Mouse (Mus musculus) ES-Bruce4 (cell line): ENCODE measurements around the gene Itih5. TPM values are rescaled to one million over a fixed set of nuclear protein-coding genes. Genes with fewer than 3 reads are reported as not detected.

ENCODE experiments used
- H3K27ac ChIP-seq: 2 replicates; pipeline ENCODE4 v1.5.1; 2012; ENCODE audit warnings: low read length, inconsistent platforms; ENCODE audit not compliant: insufficient read depth
- H3K27me3 ChIP-seq: 2 replicates; pipeline ENCODE4 v1.6.1; 2012; ENCODE audit warnings: mild to moderate bottlenecking, low read length, inconsistent platforms; ENCODE audit not compliant: control insufficient read depth, poor library complexity, insufficient read depth, severe bottlenecking
- H3K36me3 ChIP-seq: 2 replicates; pipeline ENCODE4 v1.6.1; 2012; ENCODE audit warnings: inconsistent platforms, mild to moderate bottlenecking, low read length, moderate library complexity; ENCODE audit not compliant: control insufficient read depth, poor library complexity, insufficient read depth, severe bottlenecking
- H3K4me1 ChIP-seq: one replicate; pipeline ENCODE4 v1.8.1; 2011; ENCODE audit warnings: low read length; ENCODE audit not compliant: control insufficient read depth, insufficient read depth
- H3K4me3 ChIP-seq: 2 replicates; pipeline ENCODE4 v1.5.1; 2011; ENCODE audit warnings: low read depth, mild to moderate bottlenecking, low read length
- H3K9ac ChIP-seq: 2 replicates; pipeline ENCODE4 v1.6.1; 2012; ENCODE audit warnings: low read depth, mild to moderate bottlenecking, inconsistent platforms; ENCODE audit not compliant: poor library complexity, severe bottlenecking
- H3K9me3 ChIP-seq: replicated peaks from 2 replicates; pipeline ENCODE4 v1.6.1; 2012; ENCODE audit warnings: mild to moderate bottlenecking, low read length, inconsistent platforms; ENCODE audit not compliant: control insufficient read depth, poor library complexity, insufficient read depth, severe bottlenecking
- CTCF ChIP-seq: IDR thresholded peaks from one replicate; pipeline ENCODE4 v1.8.1; 2011; ENCODE audit warnings: low read depth, low read length
- EP300 ChIP-seq: IDR thresholded peaks from 2 replicates; pipeline ENCODE4 v1.6.1; 2011; ENCODE audit warnings: low read depth, low read length; ENCODE audit not compliant: insufficient read depth
- POLR2A ChIP-seq: IDR thresholded peaks from one replicate; pipeline ENCODE4 v1.8.1; 2011; ENCODE audit warnings: low read length; ENCODE audit not compliant: insufficient read depth
- polyA plus RNA-seq: library from polyadenylated mRNA; stranded (reverse); fragments of >200 nt; gene quantifications from 2 replicates; pipeline ENCODE4 v1.2.4, GENCODE M21; 2011; ENCODE audit warnings: low read depth; ENCODE audit not compliant: missing spikeins, insufficient read depth, insufficient read length

Gene Itih5
- polyA plus RNA-seq, 1 experiment: 0.90 TPM

GRCm38 (mm10) chr2:10273541-10274050 is 120.2 kb downstream of the Itih5 start:
- Histone ChIP-seq H3K9me3 (no peaks in the 10 kb centered on the region), H3K4me3 (no peak overlapping the region), H3K9ac (no peak overlapping the region), H3K4me1 (no peaks in the 10 kb centered on the region), H3K36me3 (no peaks in the 10 kb centered on the region), H3K27me3 (no peaks in the 10 kb centered on the region; the same call in 1 of the 2 replicates), H3K27ac (no peak overlapping the region)
- TF ChIP-seq POLR2A (no peak), EP300 (no peak), CTCF (no peak)

- Histone ChIP-seq H3K9ac (no peak overlapping the region), H3K9me3 (no peaks in the 10 kb centered on the region), H3K4me1 (no peaks in the 10 kb centered on the region), H3K27me3 (no peaks in the 10 kb centered on the region; the same call in 1 of the 2 replicates), H3K36me3 (no peaks in the 10 kb centered on the region), H3K27ac (no peak overlapping the region), H3K4me3 (no peak overlapping the region)
- TF ChIP-seq EP300 (no peak), POLR2A (no peak), CTCF (no peak)
Measured at GRCm38 (mm10) chr2:10276194-10276593, 122.8 kb downstream of the Itih5 start.

GRCm38 (mm10) chr2:10283686-10284085 is 130.3 kb downstream of the Itih5 start:
- TF ChIP-seq POLR2A (no peak), CTCF (no peak), EP300 (no peak)
- Histone ChIP-seq H3K9me3 (no peaks in the 10 kb centered on the region), H3K36me3 (no peaks in the 10 kb centered on the region), H3K9ac (no peak overlapping the region), H3K4me3 (no peak overlapping the region), H3K27me3 (no peaks in the 10 kb centered on the region), H3K4me1 (no peaks in the 10 kb centered on the region), H3K27ac (no peak overlapping the region)

- Histone ChIP-seq H3K27me3 (no peaks in the 10 kb centered on the region), H3K27ac (no peak overlapping the region)
- TF ChIP-seq EP300 (no peak), CTCF (peak; percentile 45), POLR2A (no peak)
Measured at GRCm38 (mm10) chr2:10284636-10285270, 131.4 kb downstream of the Itih5 start.

GRCm38 (mm10) chr2:10285975-10286374 is 132.6 kb downstream of the Itih5 start:
- no peaks in the 10 kb centered on the region for H3K9me3 ChIP-seq
- no peaks in the 10 kb centered on the region for H3K27me3 ChIP-seq
- H3K4me1 ChIP-seq: no peaks in the 10 kb centered on the region
- H3K36me3 ChIP-seq: no peaks in the 10 kb centered on the region
- TF ChIP-seq CTCF (no peak), POLR2A (no peak), EP300 (no peak)
- no peak overlapping the region for H3K4me3 ChIP-seq
- no peak overlapping the region for H3K9ac ChIP-seq
- H3K27ac ChIP-seq: no peak overlapping the region

More at GRCm38 (mm10) chr2:10284636-10285270, 131.4 kb downstream of the Itih5 start:
- no peaks in the 10 kb centered on the region for H3K9me3 ChIP-seq
- H3K4me1 ChIP-seq: no peaks in the 10 kb centered on the region
- no peaks in the 10 kb centered on the region for H3K36me3 ChIP-seq
- no peak overlapping the region for H3K4me3 ChIP-seq
- no peak overlapping the region for H3K9ac ChIP-seq

- no peaks in the 10 kb centered on the region for H3K9me3 ChIP-seq
- H3K4me1 ChIP-seq: no peaks in the 10 kb centered on the region
- no peak for TF ChIP-seq EP300
- TF ChIP-seq CTCF: peak; percentile 34
- no peak overlapping the region for H3K27ac ChIP-seq
- H3K36me3 ChIP-seq: no peaks in the 10 kb centered on the region
- no peaks in the 10 kb centered on the region for H3K27me3 ChIP-seq
- H3K4me3 ChIP-seq: no peak overlapping the region
- no peak overlapping the region for H3K9ac ChIP-seq
Measured at GRCm38 (mm10) chr2:10288142-10288831, 134.9 kb downstream of the Itih5 start.
